Mouse (Mus musculus): ENCODE measurements around the gene Jmy. TPM values are rescaled to one million over a fixed set of nuclear protein-coding genes. Genes with fewer than 3 reads are reported as not detected.
A peak's percentile ranks its signal among the peaks of the same experiment; 100 is the strongest.
"Not testable (repeated sequence)": the region's sequence is repeated elsewhere in the genome, so short reads cannot be mapped to it uniquely, and the experiment has no call there.

Jmy gene
- polyA plus RNA-seq, 1 experiment = not detected

DNA sequence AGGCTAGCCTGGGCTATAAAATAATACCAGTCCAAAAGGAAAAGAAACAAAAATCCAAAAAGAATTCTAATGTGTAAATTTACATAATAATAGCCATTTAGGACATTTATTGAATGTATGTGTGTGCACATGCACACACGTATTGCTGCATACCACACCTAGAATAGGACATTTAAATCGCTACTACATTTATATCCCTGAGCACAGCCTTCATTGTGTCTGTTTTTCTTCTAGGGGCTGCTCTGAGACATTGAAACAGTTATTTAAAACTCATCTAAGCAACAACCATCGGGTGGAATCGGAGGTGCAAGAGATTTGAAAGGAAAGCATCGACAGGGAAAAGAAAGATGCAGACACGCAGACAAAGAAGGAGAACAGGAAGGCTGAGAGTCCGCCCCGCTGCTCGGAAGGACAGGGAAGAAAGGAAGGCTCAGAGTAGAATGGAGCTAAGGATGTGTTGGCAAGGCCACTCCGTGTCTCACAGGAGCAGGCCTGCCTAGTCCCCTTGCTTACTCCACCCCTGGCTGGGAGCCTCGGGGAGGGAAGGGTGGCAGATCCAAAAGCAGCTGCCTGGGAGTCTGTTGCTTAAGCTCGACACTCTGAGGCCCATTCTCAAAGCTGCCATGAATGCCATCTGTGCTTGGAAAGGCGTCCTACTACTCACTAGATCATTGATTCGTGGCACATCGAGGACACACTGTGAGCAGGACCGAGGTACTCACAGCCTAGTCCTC is 11.0 kb upstream of the Jmy start:
- H3K4me3 ChIP-seq (ENCODE audit: insufficient read depth, low read depth, low read length) = no peak overlapping the region
- WGBS = 38% methylated on average over 16 of the region's 16 CpGs
- H3K27ac ChIP-seq (ENCODE audit: insufficient read depth, low read depth, low read length) = no peak overlapping the region
- H3K4me1 ChIP-seq (ENCODE audit: control insufficient read depth, insufficient read depth, low read length) = peaks cover 4% of the 10 kb centered on the region
- TF ChIP-seq POLR2A (IDR thresholded peaks at IDR 0.05; ENCODE audit: insufficient read depth, low read depth, low read length) (no peak), CTCF (IDR thresholded peaks at IDR 0.05; ENCODE audit: insufficient read depth, low read depth, low read length) (no peak)

DNA sequence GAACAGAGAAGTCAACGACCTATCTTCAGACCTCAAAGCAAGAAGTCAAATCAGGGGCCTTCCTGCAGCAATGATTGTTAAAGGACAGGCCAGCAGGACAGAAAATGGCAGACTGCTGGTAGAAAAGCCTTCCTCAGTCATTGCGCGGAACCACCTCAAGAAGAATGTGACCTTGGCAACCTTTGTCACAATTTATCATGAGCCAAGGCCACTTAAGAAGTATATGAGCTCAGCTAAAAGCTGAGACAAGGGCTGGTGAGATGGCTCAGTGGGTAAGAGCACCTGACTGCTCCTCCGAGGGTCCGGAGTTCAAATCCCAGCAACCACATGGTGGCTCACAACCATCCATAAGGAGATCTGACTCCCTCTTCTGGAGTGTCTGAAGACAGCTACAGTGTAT is 7.3 kb upstream of the Jmy start:
- WGBS = 91% methylated on average over 5 of the region's 5 CpGs
- not testable (repeated sequence) for H3K4me1 ChIP-seq (ENCODE audit: control insufficient read depth, insufficient read depth, low read length); H3K4me3 ChIP-seq (ENCODE audit: insufficient read depth, low read depth, low read length); H3K27ac ChIP-seq (ENCODE audit: insufficient read depth, low read depth, low read length)

DNA sequence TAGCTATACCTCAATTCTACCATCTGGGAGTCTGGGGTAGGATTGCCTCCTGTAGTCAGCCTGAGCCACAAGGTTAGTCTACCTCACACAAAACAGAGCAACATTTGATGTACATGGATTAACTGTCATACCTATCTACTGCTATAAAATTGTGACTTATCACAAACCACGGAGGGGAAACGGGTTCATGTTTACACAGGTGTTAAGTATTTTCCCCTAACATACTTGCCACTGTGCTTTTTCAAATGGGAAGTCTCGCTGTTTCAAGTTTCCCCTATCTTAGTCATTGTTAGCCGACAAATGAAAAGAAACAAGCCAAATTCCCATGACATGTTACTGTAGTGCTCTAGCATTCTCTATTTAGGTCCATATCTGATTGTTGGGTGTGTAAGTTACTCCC is 2.1 kb upstream of the Jmy start:
- H3K4me3 ChIP-seq (ENCODE audit: insufficient read depth, low read depth, low read length) = no peak overlapping the region
- WGBS = 84% methylated on average over 4 of the region's 4 CpGs
- TF ChIP-seq CTCF (IDR thresholded peaks at IDR 0.05; ENCODE audit: insufficient read depth, low read depth, low read length) (no peak), POLR2A (IDR thresholded peaks at IDR 0.05; ENCODE audit: insufficient read depth, low read depth, low read length) (no peak)
- H3K27ac ChIP-seq (ENCODE audit: insufficient read depth, low read depth, low read length) = no peak overlapping the region
- no peaks in the 10 kb centered on the region for H3K4me1 ChIP-seq (ENCODE audit: control insufficient read depth, insufficient read depth, low read length)

DNA sequence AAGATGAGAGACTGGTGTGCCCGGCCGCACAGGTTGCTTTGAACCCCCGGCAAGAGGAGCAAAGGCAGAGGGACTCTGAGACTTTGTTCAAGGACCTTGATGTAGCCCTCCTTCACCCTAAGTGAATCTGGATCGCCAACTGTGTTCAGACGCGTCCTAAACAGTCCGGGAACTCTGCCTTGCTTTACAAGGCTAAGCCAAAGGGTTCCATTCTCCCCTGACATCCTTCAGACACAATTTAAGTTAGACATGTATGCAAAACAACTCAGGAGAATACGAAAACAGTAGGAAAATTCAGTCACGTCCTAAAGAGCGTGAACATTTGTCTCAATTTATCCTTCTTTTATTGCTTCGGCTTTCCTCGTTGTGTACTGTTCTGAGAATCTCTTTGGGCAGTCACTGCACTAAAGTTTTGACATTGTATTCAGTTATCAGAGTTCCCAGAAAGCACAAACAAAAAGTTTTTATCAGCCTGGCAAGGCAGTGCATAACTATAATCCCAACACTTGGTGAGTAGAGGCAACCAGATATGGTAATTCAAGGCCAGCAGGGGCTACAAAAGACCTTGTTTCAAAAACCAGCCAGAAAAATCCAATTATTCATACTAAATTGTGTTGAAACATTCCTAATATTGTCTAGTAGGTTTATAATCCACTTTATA is 495 bp upstream of the Jmy start:
- WGBS = 3% methylated on average over 12 of the region's 12 CpGs
- H3K4me1 ChIP-seq (ENCODE audit: control insufficient read depth, insufficient read depth, low read length) = 0 out of 2 replicates have a peak, but pooled peaks cover under 1% of the 10 kb centered on the region
- TF ChIP-seq POLR2A (IDR thresholded peaks at IDR 0.05; ENCODE audit: insufficient read depth, low read depth, low read length) (no peak; the same call in 1 of the 2 replicates), CTCF (IDR thresholded peaks at IDR 0.05; ENCODE audit: insufficient read depth, low read depth, low read length) (no peak)
- H3K27ac ChIP-seq (ENCODE audit: insufficient read depth, low read depth, low read length) = peak overlapping the region; percentile 60
- H3K4me3 ChIP-seq (ENCODE audit: insufficient read depth, low read depth, low read length) = peak overlapping the region; percentile 91

DNA sequence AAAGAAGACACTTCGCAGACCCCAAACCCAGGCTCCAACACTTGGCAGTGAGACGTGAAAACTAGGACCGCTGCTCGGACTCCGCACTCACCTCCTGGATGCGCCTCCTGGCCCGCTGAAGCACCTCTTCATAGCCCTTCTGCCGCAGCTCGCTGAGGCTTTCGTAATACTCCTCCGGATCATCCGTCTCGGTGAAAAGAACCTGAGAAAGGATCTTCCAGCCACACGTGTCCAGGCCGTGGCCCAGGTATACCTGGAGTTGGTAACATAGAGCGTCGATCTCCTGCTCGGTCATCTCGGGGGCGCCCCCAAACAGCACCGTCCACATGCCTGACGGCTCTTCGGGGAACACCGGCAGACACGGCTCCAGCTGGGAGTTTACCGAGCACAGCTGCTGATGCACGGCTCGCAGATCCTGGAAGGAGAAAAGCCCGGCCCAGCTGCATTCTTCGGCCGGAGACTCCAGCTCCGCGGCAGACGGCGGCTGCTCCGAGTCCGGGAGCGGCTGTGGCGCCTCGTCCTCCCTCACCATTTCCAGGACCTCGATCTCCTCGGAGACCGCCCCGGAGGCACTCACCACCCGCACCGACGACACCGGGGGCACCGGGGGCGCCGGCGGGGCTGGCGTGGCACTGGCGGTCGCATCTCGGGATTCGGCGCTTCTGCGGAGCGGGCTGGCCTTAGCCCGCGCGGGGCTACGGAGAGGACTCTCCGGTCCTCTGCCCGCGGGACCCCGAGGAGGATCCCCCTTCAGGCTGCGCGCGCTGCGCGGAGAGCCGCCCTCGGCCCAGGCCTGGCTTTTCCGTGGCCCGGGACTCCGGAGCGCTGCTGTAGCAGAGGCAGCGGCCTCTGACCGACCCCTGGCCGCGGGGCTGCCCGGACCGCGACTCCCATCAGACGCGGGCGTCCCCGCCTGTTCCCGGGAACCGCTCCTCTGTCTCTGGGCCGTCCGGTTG is 1.1 kb downstream of the Jmy start:
- TF ChIP-seq POLR2A (IDR thresholded peaks at IDR 0.05; ENCODE audit: insufficient read depth, low read depth, low read length) (no peak), CTCF (IDR thresholded peaks at IDR 0.05; ENCODE audit: insufficient read depth, low read depth, low read length) (no peak)
- peaks cover 5% of the 10 kb centered on the region; the same call in 1 of the 2 replicates for H3K4me1 ChIP-seq (ENCODE audit: control insufficient read depth, insufficient read depth, low read length)
- WGBS = under 1% methylated on average over 92 of the region's 94 CpGs
- H3K4me3 ChIP-seq (ENCODE audit: insufficient read depth, low read depth, low read length) = peak overlapping the region; percentile 91
- H3K27ac ChIP-seq (ENCODE audit: insufficient read depth, low read depth, low read length) = 0 out of 2 replicates have a peak overlapping the region, but pooled peaks have one; percentile 57

DNA sequence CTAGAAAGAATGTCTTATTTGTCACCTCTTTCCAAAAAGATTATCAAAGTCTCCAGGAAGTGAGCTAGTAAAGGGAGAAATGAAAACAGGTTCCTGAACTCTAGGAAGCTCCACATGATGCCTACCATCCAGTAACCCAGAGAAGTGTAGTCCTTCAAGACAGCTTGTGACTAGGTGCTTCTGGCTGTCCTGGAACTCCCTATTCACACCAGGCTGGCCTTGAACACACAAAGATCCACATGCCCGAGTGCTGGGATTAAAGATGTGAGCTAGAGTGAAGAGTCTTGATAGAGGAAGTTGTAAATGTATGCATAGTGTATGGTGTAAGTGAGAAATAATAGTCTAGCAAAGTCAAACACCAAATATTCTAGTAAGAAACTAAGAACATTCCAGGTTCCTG is 2.6 kb downstream of the Jmy start:
- Histone ChIP-seq H3K27ac (ENCODE audit: insufficient read depth, low read depth, low read length) (no peak overlapping the region), H3K4me1 (ENCODE audit: control insufficient read depth, insufficient read depth, low read length) (peaks cover 5% of the 10 kb centered on the region; the same call in 1 of the 2 replicates), H3K4me3 (ENCODE audit: insufficient read depth, low read depth, low read length) (peak overlapping the region; percentile 23; the same call in 1 of the 2 replicates)
- TF ChIP-seq POLR2A (IDR thresholded peaks at IDR 0.05; ENCODE audit: insufficient read depth, low read depth, low read length) (no peak), CTCF (IDR thresholded peaks at IDR 0.05; ENCODE audit: insufficient read depth, low read depth, low read length) (no peak)
- 9% methylated on average over 1 of the region's 1 CpGs for WGBS

DNA sequence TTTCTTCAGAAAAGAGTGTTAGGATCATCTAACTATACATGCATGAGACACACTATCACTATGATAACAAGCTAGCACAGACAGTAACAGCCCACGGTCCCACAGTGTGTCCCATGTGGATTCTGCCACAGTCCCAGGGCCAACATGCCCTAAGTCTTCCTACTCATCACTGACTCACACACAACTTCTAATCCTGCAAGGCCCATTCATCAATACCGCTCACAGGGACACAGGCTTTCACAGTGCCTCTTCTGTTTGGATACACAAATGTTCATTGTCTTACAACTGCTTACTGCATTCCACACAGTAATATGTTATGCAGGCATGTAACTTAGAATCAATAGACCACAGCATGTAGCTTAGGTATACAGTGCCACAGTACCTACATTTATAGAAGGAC is 11.1 kb downstream of the Jmy start:
- no peak overlapping the region for H3K4me3 ChIP-seq (ENCODE audit: insufficient read depth, low read depth, low read length)
- H3K27ac ChIP-seq (ENCODE audit: insufficient read depth, low read depth, low read length) = no peak overlapping the region
- peaks cover 3% of the 10 kb centered on the region; the same call in 1 of the 2 replicates for H3K4me1 ChIP-seq (ENCODE audit: control insufficient read depth, insufficient read depth, low read length)
- WGBS = 49% methylated on average over 2 of the region's 2 CpGs
- TF ChIP-seq POLR2A (IDR thresholded peaks at IDR 0.05; ENCODE audit: insufficient read depth, low read depth, low read length) = no peak
- no peak for TF ChIP-seq CTCF (IDR thresholded peaks at IDR 0.05; ENCODE audit: insufficient read depth, low read depth, low read length)

DNA sequence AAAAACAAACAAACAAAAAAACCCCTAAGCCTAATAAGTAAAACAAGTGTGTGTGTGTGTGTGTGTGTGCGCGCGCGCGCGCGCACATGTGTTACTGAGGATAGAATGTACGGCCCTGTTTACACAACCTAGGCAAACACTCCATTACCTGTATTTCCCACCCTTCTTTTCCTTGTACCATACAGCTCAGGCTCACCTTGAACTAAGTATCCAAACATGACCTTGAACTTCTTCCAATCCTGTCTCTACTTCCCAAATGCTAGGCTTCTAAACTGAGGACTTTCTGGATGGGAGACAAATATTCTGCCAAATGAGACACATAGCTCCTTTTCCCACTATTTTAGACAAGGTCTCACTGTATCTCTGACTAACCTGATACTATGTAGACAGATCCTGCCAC is 11.9 kb downstream of the Jmy start:
- Histone ChIP-seq H3K27ac (ENCODE audit: insufficient read depth, low read depth, low read length) (no peak overlapping the region), H3K4me3 (ENCODE audit: insufficient read depth, low read depth, low read length) (no peak overlapping the region), H3K4me1 (ENCODE audit: control insufficient read depth, insufficient read depth, low read length) (peaks cover 3% of the 10 kb centered on the region; the same call in 1 of the 2 replicates)
- WGBS = 99% methylated on average over 8 of the region's 8 CpGs
- TF ChIP-seq CTCF (IDR thresholded peaks at IDR 0.05; ENCODE audit: insufficient read depth, low read depth, low read length) (no peak), POLR2A (IDR thresholded peaks at IDR 0.05; ENCODE audit: insufficient read depth, low read depth, low read length) (no peak)
